Mouse (Mus musculus) megakaryocyte progenitor cell, adult 5-6 weeks (primary cell): Measurements from ENCODE around the gene Olfr1185-ps1. TPM values are rescaled to one million over a fixed set of nuclear protein-coding genes. Genes with fewer than 3 reads are reported as not detected.
"Not testable (repeated sequence)": the region's sequence is repeated elsewhere in the genome, so short reads cannot be mapped to it uniquely, and the experiment has no call there.

ENCODE experiments used
- ATAC-seq: replicated peaks from 2 replicates; pipeline ENCODE4 v1.8.0; 2016; ENCODE audit warnings: mild to moderate bottlenecking, moderate TSS enrichment, inconsistent platforms; ENCODE audit not compliant: poor library complexity
- total RNA-seq, 2 experiments: library from RNA; stranded (forward) in 1 of 2; stranded (reverse) in 1 of 2; fragments of 157-497, 149-512 nt in 1 of 2; fragments of 200-1000 nt in 1 of 2; gene quantifications; 2 replicates each; pipeline versions ENCODE4 v1.2.3 to v1.2.4; 2015 to 2017

The Olfr1185-ps1 gene
- total RNA-seq (2015) (not detected in 2 replicates), total RNA-seq (2017) (not detected in 2 replicates)

- ATAC-seq: no peak
Observed at GRCm38 (mm10) chr2:88493020-88493419, at the start of gene Olfr1185-ps1. TSS of gene Olfr1185-ps1 (plus strand) at chr2:88493320.

- ATAC-seq: no peak
Observed at GRCm38 (mm10) chr2:88449031-88449430, 44.1 kb upstream of the Olfr1185-ps1 start, which contains the start of gene Gm13757. TSS of gene Gm13757 (minus strand) at chr2:88449131.

DNA sequence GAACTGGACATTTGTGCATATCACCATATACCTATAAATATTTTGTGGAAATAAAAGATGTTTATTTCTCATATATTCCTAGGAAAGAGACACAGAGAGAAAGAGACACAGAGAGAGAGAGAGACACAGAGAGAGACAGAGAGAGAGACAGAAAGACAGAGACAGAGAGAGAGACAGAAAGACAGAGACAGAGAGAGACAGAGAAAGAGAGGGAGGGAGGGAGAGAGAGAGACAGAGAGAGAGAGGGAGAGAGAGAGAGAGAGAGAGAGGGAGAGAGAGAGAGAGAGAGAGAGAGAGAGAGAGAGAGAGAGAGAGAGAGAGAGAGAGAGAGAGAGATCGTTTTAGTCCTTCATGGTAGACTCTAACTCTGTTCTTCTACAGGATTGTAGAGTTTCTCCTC, 38.6 kb upstream of the Olfr1185-ps1 start, which contains the start of gene Olfr1183:
TSS of gene Olfr1183 (plus strand) at position 301 of the 400 bp plus-strand sequence.
- ATAC-seq: not testable (repeated sequence)

GRCm38 (mm10) chr2:88483298-88483697, 9.8 kb upstream of the Olfr1185-ps1 start, which contains the start of gene Olfr1184:
TSS of gene Olfr1184 (plus strand) at chr2:88483598.
- ATAC-seq: no peak

- no peak for ATAC-seq
Observed at GRCm38 (mm10) chr2:88518251-88518650, 25.1 kb downstream of the Olfr1185-ps1 start, which contains the start of gene Olfr1186. TSS of gene Olfr1186 (plus strand) at chr2:88518551.

GRCm38 (mm10) chr2:88525720-88526119, 32.6 kb downstream of the Olfr1185-ps1 start:
- no peak for ATAC-seq

Other genes starting within 250 kb of the Olfr1185-ps1 start
- not detected in 2 replicates for gene Olfr1173, start 213.4 kb upstream of the Olfr1185-ps1 start, total RNA-seq (2015)
- gene Olfr1173, start 213.4 kb upstream of the Olfr1185-ps1 start, total RNA-seq (2017): not detected in 2 replicates
- gene Olfr1174-ps, start 178.2 kb upstream of the Olfr1185-ps1 start, total RNA-seq (2015): not detected in 2 replicates
- gene Olfr1174-ps, start 178.2 kb upstream of the Olfr1185-ps1 start, total RNA-seq (2017): not detected in 2 replicates
- gene Olfr1175-ps, start 166.1 kb upstream of the Olfr1185-ps1 start, total RNA-seq (2015): not detected in 2 replicates
- gene Olfr1175-ps, start 166.1 kb upstream of the Olfr1185-ps1 start, total RNA-seq (2017): not detected in 2 replicates
- gene Olfr1176, start 156.6 kb upstream of the Olfr1185-ps1 start, total RNA-seq (2015): not detected in 2 replicates
- gene Olfr1176, start 156.6 kb upstream of the Olfr1185-ps1 start, total RNA-seq (2017): not detected in 2 replicates
- not detected in 2 replicates for gene Olfr1177-ps, start 146.8 kb upstream of the Olfr1185-ps1 start, total RNA-seq (2015)
- not detected in 2 replicates for gene Olfr1177-ps, start 146.8 kb upstream of the Olfr1185-ps1 start, total RNA-seq (2017)
- not detected in 2 replicates for gene Olfr1178, start 106.3 kb upstream of the Olfr1185-ps1 start, total RNA-seq (2015)
- gene Olfr1178, start 106.3 kb upstream of the Olfr1185-ps1 start, total RNA-seq (2017): not detected in 2 replicates
- not detected in 2 replicates for gene Olfr1179, start 86.9 kb upstream of the Olfr1185-ps1 start, total RNA-seq (2015)
- gene Olfr1179, start 86.9 kb upstream of the Olfr1185-ps1 start, total RNA-seq (2017): not detected in 2 replicates
- gene Olfr1180, start 74.2 kb upstream of the Olfr1185-ps1 start, total RNA-seq (2015): not detected in 2 replicates
- gene Olfr1180, start 74.2 kb upstream of the Olfr1185-ps1 start, total RNA-seq (2017): not detected in 2 replicates
- not detected in 2 replicates for gene Olfr1181, start 67.1 kb upstream of the Olfr1185-ps1 start, total RNA-seq (2015)
- not detected in 2 replicates for gene Olfr1181, start 67.1 kb upstream of the Olfr1185-ps1 start, total RNA-seq (2017)
- not detected in 2 replicates for gene Gm13757, start 44.2 kb upstream of the Olfr1185-ps1 start, total RNA-seq (2015)
- gene Gm13757, start 44.2 kb upstream of the Olfr1185-ps1 start, total RNA-seq (2017): not detected in 2 replicates
- not detected in 2 replicates for gene Olfr1183, start 38.5 kb upstream of the Olfr1185-ps1 start, total RNA-seq (2015)
- gene Olfr1183, start 38.5 kb upstream of the Olfr1185-ps1 start, total RNA-seq (2017): not detected in 2 replicates
- not detected in 2 replicates for gene Olfr1184, start 9.7 kb upstream of the Olfr1185-ps1 start, total RNA-seq (2015)
- not detected in 2 replicates for gene Olfr1184, start 9.7 kb upstream of the Olfr1185-ps1 start, total RNA-seq (2017)
- gene Olfr1186, start 25.2 kb downstream of the Olfr1185-ps1 start, total RNA-seq (2015): not detected in 2 replicates
- gene Olfr1186, start 25.2 kb downstream of the Olfr1185-ps1 start, total RNA-seq (2017): not detected in 2 replicates
- not detected in 2 replicates for gene Olfr1188, start 63.6 kb downstream of the Olfr1185-ps1 start, total RNA-seq (2015)
- not detected in 2 replicates for gene Olfr1188, start 63.6 kb downstream of the Olfr1185-ps1 start, total RNA-seq (2017)
- gene Olfr1189, start 93.1 kb downstream of the Olfr1185-ps1 start, total RNA-seq (2015): not detected in 2 replicates
- gene Olfr1189, start 93.1 kb downstream of the Olfr1185-ps1 start, total RNA-seq (2017): not detected in 2 replicates
- not detected in 2 replicates for gene Olfr1191-ps1, start 147.2 kb downstream of the Olfr1185-ps1 start, total RNA-seq (2015)
- gene Olfr1191-ps1, start 147.2 kb downstream of the Olfr1185-ps1 start, total RNA-seq (2017): not detected in 2 replicates
- gene Olfr1192-ps1, start 155.2 kb downstream of the Olfr1185-ps1 start, total RNA-seq (2015): not detected in 2 replicates
- gene Olfr1192-ps1, start 155.2 kb downstream of the Olfr1185-ps1 start, total RNA-seq (2017): not detected in 2 replicates
- not detected in 2 replicates for gene Olfr1193, start 182.3 kb downstream of the Olfr1185-ps1 start, total RNA-seq (2015)
- not detected in 2 replicates for gene Olfr1193, start 182.3 kb downstream of the Olfr1185-ps1 start, total RNA-seq (2017)
- gene Olfr1195, start 195.9 kb downstream of the Olfr1185-ps1 start, total RNA-seq (2015): not detected in 2 replicates
- gene Olfr1195, start 195.9 kb downstream of the Olfr1185-ps1 start, total RNA-seq (2017): not detected in 2 replicates
- not detected in 2 replicates for gene Olfr1196, start 211.3 kb downstream of the Olfr1185-ps1 start, total RNA-seq (2015)
- not detected in 2 replicates for gene Olfr1196, start 211.3 kb downstream of the Olfr1185-ps1 start, total RNA-seq (2017)
- gene Olfr1197, start 239.0 kb downstream of the Olfr1185-ps1 start, total RNA-seq (2015): not detected in 2 replicates
- not detected in 2 replicates for gene Olfr1197, start 239.0 kb downstream of the Olfr1185-ps1 start, total RNA-seq (2017)